Mouse (Mus musculus): ENCODE results near the gene Ifitm5.
"Not testable (repeated sequence)": the region's sequence is repeated elsewhere in the genome, so short reads cannot be mapped to it uniquely, and the experiment has no call there.

The Ifitm5 gene

DNA sequence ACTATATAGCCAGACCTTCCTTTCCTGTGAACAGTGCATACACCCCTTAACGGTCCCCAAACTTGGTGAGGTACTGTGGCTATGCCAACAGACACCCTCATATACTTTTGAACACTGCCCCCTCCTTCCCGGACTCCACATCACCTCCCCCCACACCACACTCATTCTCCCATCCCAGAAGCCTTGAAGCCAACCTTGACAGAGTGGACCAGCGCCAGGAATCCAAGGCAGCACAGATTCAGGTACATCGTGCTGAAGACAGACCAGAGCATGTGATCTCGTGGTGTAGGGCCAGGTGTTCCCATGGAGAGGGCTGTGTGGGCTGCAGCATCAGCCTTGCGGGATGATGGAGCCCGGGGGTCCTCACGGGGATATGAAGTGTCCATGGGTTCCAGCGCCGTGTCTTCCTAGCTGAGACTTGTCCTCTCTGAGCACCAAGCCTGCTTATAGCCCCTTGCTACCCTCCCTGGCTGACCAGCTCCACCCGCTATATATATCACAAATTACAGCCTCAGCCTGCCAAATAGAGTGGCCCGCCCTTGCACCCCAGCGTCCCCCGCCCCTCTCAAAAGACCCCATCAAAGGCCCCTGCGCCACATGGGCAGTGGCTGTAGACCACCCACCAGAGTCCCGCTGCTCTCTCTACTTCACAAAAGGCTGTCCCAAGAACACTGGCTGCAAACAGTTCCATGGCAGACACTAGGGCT, at the start of gene Ifitm5:
Gene Ifitm5 (minus strand): TSS at position 468 of the 707 bp plus-strand sequence.
- no peak for DNase-seq (ENCODE audit: low read depth, low spot score)

DNA sequence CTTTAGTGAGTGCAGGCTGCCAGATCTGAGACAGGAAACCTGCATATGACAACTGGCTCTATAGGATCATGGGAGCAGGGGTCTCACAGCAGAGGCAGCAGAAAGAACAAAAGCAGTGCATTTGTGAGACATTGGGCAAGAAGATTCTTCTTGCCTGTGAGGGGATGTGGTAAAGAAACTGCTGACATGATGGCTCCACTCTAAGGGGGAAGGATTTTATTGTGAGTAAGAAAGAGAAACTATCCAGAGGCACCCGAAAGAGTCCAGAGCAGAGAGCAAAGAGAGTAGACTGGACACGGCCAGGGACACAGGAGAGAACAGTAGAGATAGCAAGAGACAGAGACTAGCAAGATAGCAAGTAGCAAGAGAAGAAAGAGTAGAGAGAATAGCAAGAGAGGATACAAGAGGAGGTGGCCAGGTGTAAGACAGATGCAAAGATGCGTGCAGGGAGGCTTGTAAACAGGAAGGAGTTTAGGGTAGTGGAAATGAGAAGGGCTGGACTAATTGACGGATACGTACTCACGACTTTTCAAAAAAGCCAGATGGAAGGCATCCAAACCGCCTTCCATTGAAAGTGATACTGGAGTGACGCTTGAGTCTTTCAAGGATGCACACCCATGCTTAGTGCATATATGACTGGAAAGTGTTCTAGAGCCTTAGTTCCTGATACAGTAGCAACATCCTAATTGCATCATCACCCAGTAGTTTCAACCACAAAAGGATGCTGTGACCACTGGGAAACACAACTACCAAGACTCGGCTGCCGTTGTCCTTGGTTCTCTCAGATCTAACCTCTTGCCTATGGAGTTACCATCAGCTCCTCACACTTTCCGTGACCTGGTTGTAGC, 49.0 kb upstream of the Ifitm5 start:
- no peak for DNase-seq (ENCODE audit: low read depth, low spot score)

DNA sequence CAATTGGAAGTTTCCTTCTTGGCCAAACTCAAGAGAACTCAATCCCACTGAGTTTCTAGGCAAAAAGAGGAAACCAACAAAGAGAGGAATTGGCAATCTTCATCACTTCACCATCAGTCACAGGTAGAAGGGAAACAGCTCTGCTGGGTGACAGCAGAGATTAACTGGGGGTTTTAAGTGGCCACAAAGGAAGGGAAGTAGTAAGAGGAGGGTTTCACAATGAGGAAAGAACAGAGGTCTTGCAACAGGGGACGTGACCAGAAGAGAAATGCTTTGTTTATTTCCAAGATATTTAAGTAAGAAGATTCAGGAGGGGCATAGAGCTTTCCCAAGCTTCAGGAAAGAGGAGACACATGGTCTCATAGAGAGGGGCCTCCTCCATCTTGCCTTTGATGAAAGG, 47.7 kb upstream of the Ifitm5 start:
- DNase-seq (ENCODE audit: low read depth, low spot score) = no peak

DNA sequence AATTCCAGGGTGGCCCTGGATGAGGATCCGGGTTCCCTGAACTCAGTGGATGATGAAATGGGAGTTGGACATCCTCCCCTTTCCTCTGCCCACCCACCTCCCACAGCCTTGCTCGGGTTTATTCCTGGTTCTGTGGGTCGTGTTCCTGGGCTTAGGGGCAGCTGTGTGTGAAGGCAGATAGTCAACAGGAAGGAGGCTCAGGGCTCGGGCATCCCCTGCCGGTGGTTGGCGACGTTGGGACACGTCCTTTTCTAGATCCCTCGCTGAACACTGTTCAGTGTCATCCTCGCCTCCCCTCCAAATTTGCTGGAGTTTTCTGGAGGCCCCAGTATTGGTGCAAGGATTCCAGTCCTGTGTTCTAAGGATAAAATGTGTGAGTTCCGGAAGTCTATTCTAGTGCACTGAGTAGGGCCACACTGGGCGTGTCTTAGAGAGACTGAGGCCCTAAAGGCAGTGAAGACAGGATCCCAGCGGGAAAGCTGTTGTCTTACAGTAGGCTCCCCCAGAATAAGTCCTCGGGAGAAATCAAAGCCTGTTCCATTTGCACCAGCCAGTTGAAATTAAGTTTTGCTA, 41.1 kb upstream of the Ifitm5 start:
- DNase-seq (ENCODE audit: low read depth, low spot score) = no peak

DNA sequence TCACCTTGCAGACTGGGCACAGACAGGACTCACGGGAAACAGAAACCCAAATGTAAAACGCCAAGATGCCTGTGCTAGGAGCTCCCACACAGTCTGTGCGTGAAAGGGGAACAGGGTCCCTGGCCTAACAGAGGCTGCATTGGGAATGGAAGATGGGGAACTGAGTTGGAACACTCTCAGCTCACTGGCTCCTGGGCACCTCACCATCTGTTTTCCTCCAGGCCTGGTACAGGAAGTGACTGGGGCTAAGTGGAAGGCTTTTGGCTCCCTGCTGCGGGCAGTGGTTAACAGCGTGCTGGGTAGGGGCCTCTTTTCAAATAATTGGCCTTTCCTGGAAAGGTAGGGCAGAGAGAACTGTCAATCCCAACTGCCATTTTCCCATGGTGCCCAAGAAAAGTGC, 40.5 kb upstream of the Ifitm5 start:
- DNase-seq (ENCODE audit: low read depth, low spot score) = no peak

DNA sequence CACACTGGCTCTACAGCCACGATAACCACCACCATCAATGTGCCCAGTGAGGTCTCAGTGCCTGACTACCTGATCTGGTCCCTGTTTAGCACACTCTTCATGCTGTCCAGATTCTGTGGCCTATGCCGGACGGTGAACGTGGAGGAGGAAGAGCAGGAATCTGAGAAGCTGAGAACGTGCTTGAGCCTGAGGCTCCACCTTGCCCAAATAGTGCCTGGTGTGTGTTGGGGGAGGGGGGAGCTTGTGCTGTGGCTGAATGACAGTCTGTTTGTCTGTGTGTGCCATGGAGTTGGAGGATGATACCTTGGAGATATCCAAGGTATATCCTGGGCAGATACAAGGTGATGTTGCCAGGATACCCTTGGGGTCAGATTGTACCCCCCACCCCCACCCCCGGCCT, 40.1 kb upstream of the Ifitm5 start:
- DNase-seq (ENCODE audit: low read depth, low spot score) = no peak

DNA sequence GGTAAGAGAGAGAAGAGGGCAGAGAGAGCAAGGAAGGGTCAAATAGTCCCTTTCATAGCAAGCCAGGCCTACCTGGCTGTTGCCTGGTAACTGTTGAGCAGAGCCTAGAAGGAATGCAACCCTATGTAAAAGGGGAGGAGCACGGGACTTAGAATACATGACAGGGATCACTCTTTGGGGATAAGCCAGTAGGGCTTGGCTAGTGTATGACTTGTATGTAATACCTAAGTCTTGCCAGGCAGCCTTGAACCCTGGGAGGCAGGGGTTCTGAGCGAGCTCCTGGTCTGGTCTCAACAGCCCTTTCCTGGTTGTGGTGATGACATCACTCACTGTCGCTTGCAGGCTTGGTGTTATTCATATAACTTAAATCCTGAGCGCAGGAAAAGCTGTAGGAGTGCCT, 38.9 kb upstream of the Ifitm5 start:
- DNase-seq (ENCODE audit: low read depth, low spot score) = no peak

DNA sequence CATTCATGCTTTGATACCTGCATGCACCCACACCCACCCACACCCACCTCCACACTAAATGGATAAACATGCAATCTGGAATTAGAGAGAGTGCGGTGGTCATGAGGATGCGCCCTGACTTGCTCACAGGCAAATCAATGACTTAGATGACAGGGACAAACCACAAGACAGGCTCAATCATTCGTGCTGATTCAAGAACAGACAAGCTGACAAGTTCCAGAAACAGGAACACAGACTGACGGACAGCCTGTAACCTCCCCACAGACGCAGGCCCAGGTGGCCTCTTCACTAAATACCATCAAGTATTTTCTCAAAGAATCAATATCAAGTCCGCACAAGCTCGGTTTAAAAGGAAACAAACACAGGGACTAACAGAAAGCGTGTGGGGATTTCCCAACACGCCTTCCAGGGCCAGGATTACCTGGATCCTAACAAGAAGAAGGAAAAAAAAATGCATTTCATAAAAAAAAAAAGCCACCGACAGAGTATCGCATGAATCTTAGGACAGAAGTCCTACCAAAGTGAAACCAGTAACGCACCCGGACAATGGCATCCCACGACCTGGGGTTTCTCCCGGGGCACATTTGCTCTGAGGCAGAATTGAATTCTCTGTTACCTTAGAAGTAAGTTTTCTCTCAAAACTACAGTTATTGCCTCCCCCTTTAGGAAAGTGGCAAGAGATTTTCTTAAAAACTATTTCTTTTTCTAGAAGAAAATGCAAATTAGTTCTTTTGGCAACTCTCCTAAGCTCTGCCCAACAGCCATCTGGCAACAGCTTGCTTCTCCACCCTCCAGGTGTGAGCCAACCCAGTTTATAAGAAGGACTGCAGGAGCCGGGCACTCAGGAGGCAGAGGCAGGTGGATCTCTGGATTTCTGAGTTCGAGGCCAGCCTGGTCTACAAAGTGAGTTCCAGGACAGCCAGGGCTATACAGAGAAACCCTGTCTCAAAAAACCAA, 37.4 kb upstream of the Ifitm5 start:
- DNase-seq (ENCODE audit: low read depth, low spot score) = no peak

DNA sequence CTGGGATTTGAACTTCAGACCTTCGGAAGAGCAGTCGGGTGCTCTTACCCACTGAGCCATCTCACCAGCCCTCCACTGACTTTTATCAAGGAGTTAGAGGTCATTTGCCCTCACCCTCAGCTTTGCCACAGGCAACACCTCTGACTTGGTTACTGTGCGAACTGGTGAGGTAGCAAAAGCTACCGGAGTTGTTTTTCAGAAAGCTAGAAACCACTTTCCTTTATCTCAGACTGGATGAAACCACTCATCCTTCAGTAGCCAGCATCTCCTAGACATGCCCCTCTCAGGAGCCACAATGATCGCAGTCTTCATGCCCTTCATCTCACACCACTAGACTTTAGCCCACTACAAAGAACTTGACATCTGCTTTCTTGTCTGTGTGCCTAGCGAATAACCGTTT, 32.9 kb upstream of the Ifitm5 start:
- DNase-seq (ENCODE audit: low read depth, low spot score) = no peak

DNA sequence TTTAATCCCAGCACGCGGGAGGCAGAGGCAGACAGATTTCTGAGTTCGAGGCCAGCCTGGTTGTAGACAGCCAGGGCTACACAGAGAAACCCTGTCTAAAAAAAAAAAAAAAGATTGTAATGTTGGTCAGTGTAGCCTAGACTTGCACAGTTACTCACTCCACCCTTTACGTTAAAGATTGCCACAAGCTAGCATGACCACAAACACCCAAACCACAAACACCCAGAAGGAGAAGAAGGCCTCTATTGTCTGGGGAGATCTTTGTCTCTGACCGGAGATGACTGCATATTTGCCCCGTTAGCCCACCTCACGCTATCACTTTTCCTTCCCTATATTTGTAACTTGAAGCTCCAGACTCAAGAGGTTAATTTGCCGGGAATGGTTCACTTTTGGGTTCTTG, 31.6 kb upstream of the Ifitm5 start:
- DNase-seq (ENCODE audit: low read depth, low spot score) = no peak

DNA sequence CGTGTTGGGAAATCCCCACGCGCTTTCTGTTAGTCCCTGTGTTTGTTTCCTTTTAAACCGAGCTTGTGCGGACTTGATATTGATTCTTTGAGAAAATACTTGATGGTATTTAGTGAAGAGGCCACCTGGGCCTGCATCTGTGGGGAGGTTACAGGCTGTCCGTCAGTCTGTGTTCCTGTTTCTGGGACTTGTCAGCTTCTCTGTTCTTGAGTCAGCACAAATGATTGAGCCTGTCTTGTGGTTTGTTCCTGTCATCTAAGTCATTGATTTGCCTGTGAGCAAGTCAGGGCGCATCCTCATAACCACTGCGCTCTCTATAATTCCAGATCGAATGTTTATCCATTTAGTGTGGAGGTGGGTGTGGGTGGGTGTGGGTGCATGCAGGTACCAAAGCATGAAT, 26.6 kb upstream of the Ifitm5 start:
- DNase-seq (ENCODE audit: low read depth, low spot score) = not testable (repeated sequence)

DNA sequence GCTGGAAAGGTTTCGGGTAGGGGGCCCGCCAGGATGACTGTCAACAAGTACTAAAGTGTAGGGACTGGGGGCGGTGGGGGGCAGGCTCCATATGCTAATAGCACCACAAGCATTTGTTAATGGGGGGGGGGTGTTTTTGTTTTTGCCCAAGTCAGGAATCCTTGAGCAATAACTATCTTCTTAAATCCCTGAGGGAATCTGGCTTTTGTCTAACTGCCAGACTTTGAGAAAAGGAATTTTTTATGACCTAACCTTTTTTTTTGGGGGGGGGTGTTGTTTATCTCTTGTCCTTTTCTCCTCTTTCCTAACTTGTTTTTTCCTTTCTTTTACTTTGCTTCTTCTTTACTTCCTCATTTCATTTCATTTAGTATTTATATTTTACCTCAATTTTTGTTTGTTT, 25.4 kb upstream of the Ifitm5 start:
- no peak for DNase-seq (ENCODE audit: low read depth, low spot score)

DNA sequence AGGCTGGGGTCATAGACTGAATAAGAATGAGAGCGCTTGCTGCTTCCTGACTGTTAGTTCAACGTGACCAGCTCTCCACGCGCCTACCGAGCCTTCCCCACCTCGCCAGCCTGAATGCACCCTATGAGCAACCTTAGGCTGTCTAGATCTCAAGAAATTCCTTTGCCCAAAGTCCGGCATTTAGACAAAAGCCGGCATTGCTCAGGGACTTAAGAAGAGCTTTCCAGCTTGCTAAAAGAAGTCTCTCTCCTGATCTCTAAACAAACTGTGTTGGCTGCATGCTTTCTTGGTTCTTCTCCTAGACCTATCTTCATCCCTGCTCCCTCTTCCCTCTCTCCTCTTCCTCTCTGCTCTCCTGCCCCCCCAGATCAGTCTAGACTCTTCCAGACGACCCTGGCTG, 24.8 kb upstream of the Ifitm5 start:
- no peak for DNase-seq (ENCODE audit: low read depth, low spot score)

DNA sequence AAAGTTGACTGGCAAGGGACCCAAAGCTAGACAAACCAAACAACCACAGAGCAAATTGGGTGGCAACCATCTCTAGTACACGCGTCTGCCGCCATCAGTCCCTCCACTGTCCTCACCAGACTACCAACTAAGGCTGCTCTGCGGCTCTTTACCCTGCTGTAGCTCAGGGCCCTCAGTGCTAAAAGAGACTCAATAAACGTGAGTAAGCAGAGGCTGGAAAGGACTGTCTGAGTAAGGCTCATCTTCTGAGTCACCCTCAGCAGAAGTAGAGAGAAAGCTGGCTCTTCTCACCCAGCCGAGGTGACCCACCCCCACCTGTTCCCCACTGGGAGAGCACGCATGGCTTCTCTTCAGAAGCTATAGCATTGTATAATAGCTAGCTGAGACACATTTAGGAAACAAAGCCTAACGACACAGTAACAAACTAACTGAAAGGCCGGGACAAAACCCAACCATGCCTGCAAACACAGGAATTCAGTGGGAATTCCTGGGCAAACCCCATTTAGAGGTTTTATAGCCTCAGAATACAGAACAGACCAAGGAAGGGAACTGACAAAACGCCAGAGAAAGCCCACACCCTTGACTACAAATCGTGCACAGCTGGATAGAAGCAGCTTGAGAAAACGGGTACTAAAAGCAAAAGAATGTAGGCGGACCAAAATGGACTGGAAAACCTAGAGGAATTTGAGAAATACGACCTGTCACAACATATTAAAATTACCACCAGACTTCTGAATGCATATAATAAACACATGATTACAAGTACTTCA, 23.5 kb upstream of the Ifitm5 start:
- no peak for DNase-seq (ENCODE audit: low read depth, low spot score)

DNA sequence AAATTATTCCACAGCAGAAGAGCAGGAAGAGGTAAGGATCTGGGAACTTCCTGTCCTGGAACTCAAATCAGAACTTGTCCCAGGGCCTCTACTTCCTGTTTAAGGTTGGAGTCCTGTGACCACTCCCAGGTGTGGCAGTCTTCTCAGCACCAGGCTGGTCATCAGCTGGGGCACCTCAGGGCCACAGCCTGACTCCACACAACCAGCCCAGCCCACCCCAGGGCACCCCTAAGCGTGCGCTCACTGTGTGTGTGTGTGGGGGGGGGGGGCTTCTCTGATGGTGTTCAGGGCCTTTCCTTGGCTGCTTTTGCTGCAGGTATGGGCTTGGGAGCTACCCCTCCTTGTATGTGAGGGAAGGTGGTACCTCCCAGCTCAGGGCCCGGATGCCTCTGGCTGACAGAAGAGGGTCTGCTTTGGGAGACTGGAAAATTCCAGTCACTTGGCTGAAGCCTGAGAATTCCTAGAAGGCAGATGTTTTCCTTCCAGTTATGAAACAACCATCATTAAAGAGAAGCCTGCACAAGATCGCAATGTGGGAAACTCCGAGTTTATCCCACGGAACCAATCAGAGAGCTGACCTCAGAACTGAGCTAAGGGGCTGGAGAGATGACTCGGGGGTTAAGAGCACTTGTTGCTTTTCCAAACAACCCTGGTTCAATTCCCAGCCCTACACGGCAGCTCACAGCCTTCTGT, 21.5 kb upstream of the Ifitm5 start:
- DNase-seq (ENCODE audit: low read depth, low spot score) = no peak

DNA sequence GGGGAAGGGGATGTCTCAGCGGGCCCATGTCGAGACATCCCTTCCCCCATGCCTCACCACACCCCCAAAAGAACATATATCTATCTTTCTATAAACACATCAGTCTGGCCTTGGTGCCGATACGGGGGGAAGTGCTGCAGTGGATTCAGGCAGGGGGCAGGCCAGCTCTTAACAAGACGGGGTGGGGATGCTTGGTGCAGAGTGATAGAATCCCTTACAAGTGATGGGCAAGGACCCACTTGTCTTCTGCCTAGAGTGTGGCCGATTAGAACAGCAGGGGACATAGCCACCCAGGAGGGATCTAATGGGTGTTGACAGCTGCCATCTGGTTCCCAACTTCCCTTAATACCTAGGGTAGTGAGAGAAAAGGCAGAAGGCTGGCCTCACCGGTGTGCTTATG, 20.8 kb upstream of the Ifitm5 start:
- no peak for DNase-seq (ENCODE audit: low read depth, low spot score)

DNA sequence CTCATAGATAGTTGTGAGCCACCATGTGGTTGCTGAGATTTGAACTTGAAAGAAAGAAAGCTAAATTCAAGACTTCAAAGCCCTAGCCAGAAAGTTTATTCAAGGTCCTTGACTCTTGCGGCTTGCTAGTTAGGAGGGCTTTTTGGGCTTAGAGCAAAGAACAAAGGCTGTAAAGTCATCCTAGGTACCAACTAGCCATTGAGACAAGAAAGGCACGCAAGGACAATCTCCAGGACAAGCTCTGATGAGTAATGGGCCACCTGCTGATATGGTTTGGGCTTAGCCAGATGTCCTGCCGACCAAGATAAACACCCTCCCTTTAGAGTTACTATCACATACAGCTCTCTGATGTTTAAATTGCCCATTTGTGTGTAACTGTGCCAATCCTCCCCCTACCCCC, 18.6 kb upstream of the Ifitm5 start:
- DNase-seq (ENCODE audit: low read depth, low spot score) = not testable (repeated sequence)

DNA sequence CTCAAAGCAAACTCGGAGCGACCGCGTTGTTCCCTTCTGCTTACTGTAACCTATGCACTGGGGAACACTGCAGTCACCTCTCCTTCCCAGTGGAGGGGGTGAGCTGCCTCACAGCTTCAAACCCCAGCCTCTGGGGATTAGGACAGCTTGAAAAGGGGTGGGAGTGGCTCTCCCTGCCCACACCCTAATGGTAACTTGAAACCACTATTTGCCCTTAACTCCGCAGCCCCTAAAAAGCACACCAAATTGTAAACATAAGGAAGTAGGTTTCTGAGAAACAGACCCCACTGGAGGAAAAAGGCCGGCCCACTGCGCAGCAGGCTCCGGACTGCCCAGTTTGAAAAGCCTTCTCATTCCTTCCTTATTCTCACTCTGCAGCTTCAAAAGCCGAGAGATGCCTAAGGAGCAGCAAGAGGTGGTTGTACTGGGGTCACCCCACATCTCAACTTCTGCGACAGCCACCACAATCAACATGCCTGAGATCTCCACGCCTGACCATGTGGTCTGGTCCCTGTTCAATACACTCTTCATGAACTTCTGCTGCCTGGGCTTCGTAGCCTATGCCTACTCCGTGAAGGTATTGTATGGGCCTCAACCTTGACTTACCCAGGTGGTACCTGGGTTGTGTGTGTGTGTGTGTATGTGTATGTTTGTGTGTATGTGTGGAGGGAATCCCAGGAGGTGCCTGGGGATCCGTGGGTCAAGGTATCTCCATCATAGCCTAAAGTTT, 17.9 kb upstream of the Ifitm5 start:
- peak; percentile 34 for DNase-seq (ENCODE audit: low read depth, low spot score)

DNA sequence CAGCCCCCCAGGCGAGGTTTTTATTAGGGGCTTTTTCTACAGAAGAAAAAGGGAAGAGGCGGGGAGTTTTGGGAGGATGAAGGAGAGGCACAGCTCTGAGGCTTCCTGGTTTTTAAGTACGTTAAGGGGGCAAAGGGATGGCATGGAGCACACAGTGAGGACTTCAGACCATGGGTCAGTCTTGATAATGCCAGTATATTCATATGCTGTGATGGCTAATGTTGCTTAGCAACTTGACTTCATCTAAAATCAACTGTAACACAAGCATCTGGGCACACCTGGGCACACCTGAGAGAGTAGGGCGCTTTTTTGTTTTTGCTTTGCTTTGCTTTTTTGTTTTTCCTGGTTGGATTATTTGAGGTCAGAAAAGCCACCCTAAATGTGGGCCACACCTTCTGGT, 16.8 kb upstream of the Ifitm5 start, which contains the start of gene Ifitm1:
Gene Ifitm1 (plus strand): TSS at position 301 of the 400 bp plus-strand sequence.
- no peak for DNase-seq (ENCODE audit: low read depth, low spot score)

DNA sequence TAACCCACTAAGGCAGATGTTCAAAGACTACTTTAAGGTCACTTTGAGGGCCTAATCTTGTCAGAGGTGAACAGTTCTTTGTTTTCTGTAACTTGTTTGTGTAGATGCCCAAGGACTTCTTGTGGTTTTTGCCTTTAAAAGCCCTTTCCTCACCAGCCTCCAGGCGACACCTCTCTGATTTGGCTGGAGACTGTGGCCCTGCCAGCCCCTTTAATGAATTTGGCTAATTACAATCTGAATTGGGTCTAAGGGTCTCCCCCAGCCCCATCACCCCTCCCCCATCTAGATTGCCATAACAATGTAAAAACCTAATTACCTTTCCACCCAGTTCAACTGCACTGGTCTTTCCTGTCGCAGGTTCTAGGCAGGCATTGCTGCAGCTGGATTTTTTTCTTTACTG, 12.6 kb upstream of the Ifitm5 start:
- no peak for DNase-seq (ENCODE audit: low read depth, low spot score)

Data from embryo, embryonic 11.5 days (tissue).